Mouse (Mus musculus) ES-Bruce4 (cell line): ENCODE results near the gene Wfdc5. TPM values are rescaled to one million over a fixed set of nuclear protein-coding genes. Genes with fewer than 3 reads are reported as not detected.

Experiments used
- H3K27ac ChIP-seq: 2 replicates; pipeline ENCODE4 v1.5.1; 2012; ENCODE audit warnings: low read length, inconsistent platforms; ENCODE audit not compliant: insufficient read depth
- H3K27me3 ChIP-seq: 2 replicates; pipeline ENCODE4 v1.6.1; 2012; ENCODE audit warnings: mild to moderate bottlenecking, low read length, inconsistent platforms; ENCODE audit not compliant: control insufficient read depth, poor library complexity, insufficient read depth, severe bottlenecking
- H3K36me3 ChIP-seq: 2 replicates; pipeline ENCODE4 v1.6.1; 2012; ENCODE audit warnings: inconsistent platforms, mild to moderate bottlenecking, low read length, moderate library complexity; ENCODE audit not compliant: control insufficient read depth, poor library complexity, insufficient read depth, severe bottlenecking
- H3K4me1 ChIP-seq: one replicate; pipeline ENCODE4 v1.8.1; 2011; ENCODE audit warnings: low read length; ENCODE audit not compliant: control insufficient read depth, insufficient read depth
- H3K4me3 ChIP-seq: 2 replicates; pipeline ENCODE4 v1.5.1; 2011; ENCODE audit warnings: low read depth, mild to moderate bottlenecking, low read length
- H3K9ac ChIP-seq: 2 replicates; pipeline ENCODE4 v1.6.1; 2012; ENCODE audit warnings: low read depth, mild to moderate bottlenecking, inconsistent platforms; ENCODE audit not compliant: poor library complexity, severe bottlenecking
- H3K9me3 ChIP-seq: replicated peaks from 2 replicates; pipeline ENCODE4 v1.6.1; 2012; ENCODE audit warnings: mild to moderate bottlenecking, low read length, inconsistent platforms; ENCODE audit not compliant: control insufficient read depth, poor library complexity, insufficient read depth, severe bottlenecking
- CTCF ChIP-seq: IDR thresholded peaks from one replicate; pipeline ENCODE4 v1.8.1; 2011; ENCODE audit warnings: low read depth, low read length
- EP300 ChIP-seq: IDR thresholded peaks from 2 replicates; pipeline ENCODE4 v1.6.1; 2011; ENCODE audit warnings: low read depth, low read length; ENCODE audit not compliant: insufficient read depth
- POLR2A ChIP-seq: IDR thresholded peaks from one replicate; pipeline ENCODE4 v1.8.1; 2011; ENCODE audit warnings: low read length; ENCODE audit not compliant: insufficient read depth
- polyA plus RNA-seq: library from polyadenylated mRNA; stranded (reverse); fragments of >200 nt; gene quantifications from 2 replicates; pipeline ENCODE4 v1.2.4, GENCODE M21; 2011; ENCODE audit warnings: low read depth; ENCODE audit not compliant: missing spikeins, insufficient read depth, insufficient read length

Wfdc5 gene
- polyA plus RNA-seq, 1 experiment = not detected

DNA sequence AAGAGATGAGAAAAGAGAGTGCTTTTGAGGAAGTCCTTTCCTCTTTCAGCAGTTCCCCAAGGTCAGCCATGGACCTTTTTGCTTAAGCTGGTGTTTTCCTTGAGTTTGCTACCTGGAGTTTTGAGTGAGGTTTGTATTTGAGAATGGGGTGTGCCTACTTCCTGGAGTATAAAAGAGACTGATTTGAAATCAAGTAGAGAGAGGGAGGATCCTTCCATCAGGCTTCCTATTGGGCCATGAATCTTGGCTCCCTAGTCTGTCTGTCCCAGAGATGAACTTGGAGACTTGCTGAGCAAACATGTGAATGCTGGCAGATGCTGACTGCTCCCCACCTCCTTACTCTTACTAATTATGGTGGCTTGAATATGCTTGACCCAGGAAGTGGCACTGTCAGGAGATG is 9.7 kb upstream of the Wfdc5 start:
- H3K27ac ChIP-seq = no peak overlapping the region
- no peaks in the 10 kb centered on the region for H3K9me3 ChIP-seq
- no peaks in the 10 kb centered on the region for H3K36me3 ChIP-seq
- peaks cover 1% of the 10 kb centered on the region for H3K4me1 ChIP-seq
- no peaks in the 10 kb centered on the region for H3K27me3 ChIP-seq
- TF ChIP-seq POLR2A (no peak), EP300 (no peak), CTCF (no peak)
- H3K4me3 ChIP-seq = no peak overlapping the region
- H3K9ac ChIP-seq = no peak overlapping the region

DNA sequence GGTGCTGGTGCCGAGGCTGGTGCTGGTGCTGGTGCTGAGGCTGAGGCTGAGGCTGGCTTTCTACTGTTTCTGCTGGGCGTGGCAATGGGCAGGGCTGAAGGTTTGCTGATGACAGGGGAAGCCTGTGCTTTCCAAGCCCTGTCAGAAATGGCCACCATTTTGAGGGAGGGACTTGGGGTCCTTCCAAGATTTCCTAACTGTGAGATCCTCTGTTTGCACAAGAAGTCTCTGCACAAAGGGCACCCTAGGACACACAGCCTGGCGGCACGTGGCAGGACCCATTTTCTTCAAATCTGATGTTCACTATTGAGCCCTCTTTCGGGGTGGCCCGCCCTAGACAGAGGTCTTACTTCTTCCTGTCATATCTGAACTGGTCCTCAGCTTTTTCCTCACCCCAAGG is 8.0 kb upstream of the Wfdc5 start, which contains the start of gene Wfdc12:
TSS of gene Wfdc12 (minus strand) at position 33 of the 400 bp plus-strand sequence.
- no peaks in the 10 kb centered on the region for H3K27me3 ChIP-seq
- H3K9me3 ChIP-seq = no peaks in the 10 kb centered on the region
- no peak for TF ChIP-seq CTCF
- TF ChIP-seq POLR2A = no peak
- TF ChIP-seq EP300 = no peak
- H3K4me3 ChIP-seq = no peak within 1 kb of the TSS
- no peak within 1 kb of the TSS for H3K9ac ChIP-seq
- peaks cover 1% of the 10 kb centered on the region for H3K4me1 ChIP-seq
- H3K36me3 ChIP-seq = no peaks in the 10 kb centered on the region
- no peak within 1 kb of the TSS for H3K27ac ChIP-seq

DNA sequence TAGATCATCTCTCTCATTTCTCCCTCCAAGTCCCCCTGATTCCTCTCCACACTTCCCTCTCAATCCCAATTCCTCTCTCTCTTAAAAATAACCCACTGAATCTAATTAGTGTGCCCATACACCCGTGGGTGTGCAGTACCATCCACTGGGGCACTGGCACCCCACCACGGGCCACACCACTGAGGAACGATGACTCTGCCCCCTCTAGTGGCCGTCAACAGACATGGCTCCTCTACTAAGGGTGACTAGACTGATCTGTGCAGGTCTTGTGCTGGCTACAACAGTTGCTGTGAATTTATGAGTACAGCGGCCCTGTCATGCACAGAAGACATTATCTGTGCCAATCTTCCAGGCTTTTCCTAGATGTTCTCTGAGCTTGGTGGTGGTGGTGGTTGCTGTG is 6.2 kb upstream of the Wfdc5 start:
- no peak overlapping the region for H3K4me3 ChIP-seq
- no peaks in the 10 kb centered on the region for H3K27me3 ChIP-seq
- H3K36me3 ChIP-seq = no peaks in the 10 kb centered on the region
- TF ChIP-seq EP300 (no peak), POLR2A (no peak), CTCF (peak; percentile 80)
- peaks cover 1% of the 10 kb centered on the region for H3K4me1 ChIP-seq
- H3K27ac ChIP-seq = no peak overlapping the region
- no peaks in the 10 kb centered on the region for H3K9me3 ChIP-seq
- no peak overlapping the region for H3K9ac ChIP-seq

DNA sequence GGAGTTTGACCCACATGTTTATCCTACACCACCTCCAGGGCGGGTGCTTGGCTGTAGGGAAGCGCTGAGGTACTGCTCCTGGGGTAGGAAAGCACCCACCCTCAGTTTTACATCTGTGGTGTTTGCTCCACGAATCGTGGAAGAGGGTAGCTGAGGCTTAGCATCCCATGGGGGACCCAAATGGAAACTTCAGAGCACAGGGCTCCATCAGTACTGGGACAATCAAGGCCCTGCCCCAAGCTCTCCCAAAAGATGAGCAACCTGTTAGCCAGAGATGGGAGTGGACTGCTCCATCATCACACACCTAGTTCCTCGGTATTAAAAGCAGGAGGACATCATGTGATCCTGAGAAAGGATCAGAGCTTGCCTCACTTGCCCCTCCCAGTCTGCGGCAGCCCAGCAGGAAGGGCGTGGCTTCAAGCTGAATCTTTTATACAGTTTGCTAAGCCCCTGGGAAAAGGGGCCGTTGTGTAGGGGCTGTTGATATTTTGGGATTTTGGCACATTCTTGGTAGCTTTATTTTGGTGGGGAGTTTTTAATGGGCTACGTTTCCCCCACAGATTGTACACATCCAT is 1.7 kb upstream of the Wfdc5 start:
- H3K27me3 ChIP-seq = no peaks in the 10 kb centered on the region
- H3K4me3 ChIP-seq = no peak overlapping the region
- H3K36me3 ChIP-seq = no peaks in the 10 kb centered on the region
- no peak overlapping the region for H3K9ac ChIP-seq
- TF ChIP-seq EP300 = no peak
- TF ChIP-seq CTCF = no peak
- TF ChIP-seq POLR2A = no peak
- H3K9me3 ChIP-seq = no peaks in the 10 kb centered on the region
- H3K4me1 ChIP-seq = no peaks in the 10 kb centered on the region
- no peak overlapping the region for H3K27ac ChIP-seq

DNA sequence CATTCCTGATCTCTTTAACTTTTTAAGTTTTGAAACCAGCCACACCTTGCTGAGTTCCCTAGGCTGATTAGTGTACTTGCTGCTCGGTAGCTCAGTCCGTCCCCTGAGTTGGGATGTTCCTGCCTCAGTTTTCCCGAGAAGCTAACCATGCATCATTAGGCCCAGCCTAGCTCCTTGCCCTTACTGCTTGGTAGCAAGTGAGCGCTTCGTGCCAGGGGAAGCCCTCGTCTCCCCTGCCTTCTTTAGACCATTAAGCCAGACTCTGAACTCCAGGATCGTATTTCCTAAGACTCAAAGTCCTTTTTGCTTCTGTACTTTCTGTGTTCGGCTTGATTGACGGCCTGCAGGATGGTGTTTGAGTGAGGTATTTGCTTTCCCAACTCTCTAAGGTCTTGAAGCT is 798 bp upstream of the Wfdc5 start:
- Histone ChIP-seq H3K4me1 (no peaks in the 10 kb centered on the region), H3K27ac (no peak overlapping the region), H3K36me3 (no peaks in the 10 kb centered on the region), H3K9me3 (no peaks in the 10 kb centered on the region), H3K9ac (no peak overlapping the region), H3K27me3 (no peaks in the 10 kb centered on the region), H3K4me3 (no peak overlapping the region)
- TF ChIP-seq EP300 = no peak
- TF ChIP-seq POLR2A = no peak
- TF ChIP-seq CTCF = no peak

DNA sequence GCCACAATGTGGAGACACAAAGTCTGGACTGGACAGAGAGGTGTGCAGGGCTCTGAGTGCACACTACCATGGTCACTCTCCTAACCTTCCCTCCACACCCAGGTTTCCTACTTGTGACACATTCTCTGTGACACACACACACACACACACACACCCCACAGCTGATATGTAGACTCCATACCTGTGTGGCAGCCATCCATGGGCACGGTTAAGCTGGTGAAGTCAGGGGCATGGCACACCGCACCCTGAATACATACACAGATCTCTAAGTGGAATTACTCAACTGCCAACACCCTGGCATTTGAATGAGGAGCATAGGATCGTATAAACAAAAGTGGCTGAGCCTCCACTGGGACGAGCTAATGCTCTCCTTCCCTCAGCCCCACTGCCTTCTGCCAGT is 1.8 kb downstream of the Wfdc5 start:
- TF ChIP-seq EP300 (no peak), POLR2A (no peak), CTCF (no peak)
- no peak overlapping the region for H3K9ac ChIP-seq
- no peaks in the 10 kb centered on the region for H3K36me3 ChIP-seq
- H3K9me3 ChIP-seq = no peaks in the 10 kb centered on the region
- H3K27ac ChIP-seq = no peak overlapping the region
- no peak overlapping the region for H3K4me3 ChIP-seq
- no peaks in the 10 kb centered on the region for H3K4me1 ChIP-seq
- no peaks in the 10 kb centered on the region for H3K27me3 ChIP-seq
